Mouse (Mus musculus) limb, embryonic 15.5 days (tissue): ENCODE data around the gene Napepld. TPM values are rescaled to one million over a fixed set of nuclear protein-coding genes. Genes with fewer than 3 reads are reported as not detected.

Experiments used
- ATAC-seq: fragments of 200-750 bp; cut with Nextera tagmentation; 2 replicates; pipeline ENCODE4 v1.8.0; 2017; ENCODE audit warnings: low read depth, moderate TSS enrichment; ENCODE audit not compliant: insufficient number of reproducible peaks, low FRiP score, low TSS enrichment
- H3K27ac ChIP-seq: fragments of 300-500 bp; sonication (generic); 2 replicates; pipeline ENCODE4 v1.5.1; 2015; ENCODE audit warnings: moderate library complexity, mild to moderate bottlenecking, inconsistent platforms
- H3K27me3 ChIP-seq: fragments of 300-500 bp; sonication (generic); 2 replicates; pipeline ENCODE4 v1.6.1; 2015; ENCODE audit warnings: inconsistent platforms
- H3K36me3 ChIP-seq: fragments of 300-500 bp; sonication (generic); 2 replicates; pipeline ENCODE4 v1.6.1; 2015; ENCODE audit warnings: inconsistent platforms
- H3K4me1 ChIP-seq: fragments of 300-500 bp; sonication (generic); 2 replicates; pipeline ENCODE4 v1.6.1; 2015; ENCODE audit warnings: inconsistent platforms
- H3K4me2 ChIP-seq: fragments of 300-500 bp; sonication (generic); 2 replicates; pipeline ENCODE4 v1.6.1; 2015; ENCODE audit warnings: mild to moderate bottlenecking, inconsistent platforms
- H3K4me3 ChIP-seq: fragments of 300-500 bp; sonication (generic); 2 replicates; pipeline ENCODE4 v1.5.1; 2015; ENCODE audit warnings: mild to moderate bottlenecking, inconsistent platforms
- H3K9ac ChIP-seq: fragments of 300-500 bp; sonication (generic); 2 replicates; pipeline ENCODE4 v1.6.1; 2015; ENCODE audit warnings: inconsistent platforms
- H3K9me3 ChIP-seq: fragments of 300-500 bp; sonication (generic); 2 replicates; pipeline ENCODE4 v1.6.1; 2016; ENCODE audit warnings: inconsistent platforms
- WGBS: fragments of 180-500 bp; shearing (Covaris S2); methylation state at CpG from one replicate; pipeline ENCODE4 v1.1.7; 2015; 5-methylcytosine and 5-hydroxymethylcytosine counted together
- polyA plus RNA-seq: library from polyadenylated mRNA; unstranded; fragments of >200 nt; fragmentation: Nextera tagmentation; extraction: Ambion mirVana; gene quantifications from 2 replicates; pipeline ENCODE4 v1.2.1, GENCODE M21; 2015

Gene Napepld
- 1.8 and 2.0 TPM in 2 replicates for polyA plus RNA-seq

DNA sequence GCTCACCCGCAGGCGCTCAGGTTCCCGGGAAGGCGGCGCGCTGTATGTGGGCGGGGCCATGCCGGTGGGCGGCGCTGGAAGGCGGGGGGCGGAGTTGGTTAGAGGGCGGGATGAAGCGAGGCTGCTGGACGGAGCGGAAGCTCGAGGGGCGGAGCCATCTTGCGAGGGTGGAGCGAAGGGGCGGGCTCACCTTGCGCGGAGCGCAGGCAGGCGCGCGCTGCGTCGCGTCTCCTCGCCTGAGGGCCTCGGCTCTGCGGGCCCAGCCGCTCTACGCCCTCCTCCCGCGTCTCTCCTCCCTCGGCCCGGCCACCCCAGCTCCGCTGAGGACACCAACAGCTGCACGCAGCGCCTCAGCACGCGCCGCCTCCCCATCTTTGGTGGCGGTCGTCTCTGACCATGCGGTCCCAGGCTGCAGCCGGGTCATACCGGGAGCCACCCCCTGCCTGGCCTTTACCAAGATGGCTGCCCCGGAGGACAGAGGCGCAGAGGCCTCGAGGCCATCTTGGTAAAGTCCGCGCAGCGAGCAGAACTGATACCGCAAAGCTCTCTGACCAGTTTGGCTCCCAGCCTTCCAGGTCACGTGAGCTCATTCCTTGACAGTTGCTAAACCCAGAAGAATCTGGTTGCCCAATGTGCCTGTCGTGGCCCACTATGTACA, at the start of gene Napepld:
TSS of gene Napepld (minus strand) at position 46 of the 658 bp plus-strand sequence.
- H3K9me3 ChIP-seq, result no peaks in the 10 kb centered on the region
- H3K4me2 ChIP-seq, result peak within 1 kb of the TSS; percentile 75
- no peaks in the 10 kb centered on the region for H3K36me3 ChIP-seq
- no peaks in the 10 kb centered on the region for H3K27me3 ChIP-seq
- H3K27ac ChIP-seq, result peak within 1 kb of the TSS; percentile 97
- peak within 1 kb of the TSS; percentile 82 for H3K9ac ChIP-seq
- WGBS, result under 1% methylated on average over 52 of the region's 59 CpGs
- no peaks in the 10 kb centered on the region for H3K4me1 ChIP-seq
- H3K4me3 ChIP-seq, result peak within 1 kb of the TSS; percentile 73
- ATAC-seq, result peak; percentile 99

- no peaks in the 10 kb centered on the region for H3K27me3 ChIP-seq
- H3K9me3 ChIP-seq, result no peaks in the 10 kb centered on the region
- WGBS, result 96% methylated on average over 8 of the region's 8 CpGs
- no peak overlapping the region for H3K9ac ChIP-seq
- no peak overlapping the region for H3K4me3 ChIP-seq
- H3K27ac ChIP-seq, result no peak overlapping the region
- H3K36me3 ChIP-seq, result peaks cover 94% of the 10 kb centered on the region
- H3K4me1 ChIP-seq, result no peaks in the 10 kb centered on the region
- no peak for ATAC-seq
- no peak overlapping the region for H3K4me2 ChIP-seq
Measured at GRCm38 (mm10) chr5:21745966-21746365, 44.8 kb upstream of the Napepld start.

DNA sequence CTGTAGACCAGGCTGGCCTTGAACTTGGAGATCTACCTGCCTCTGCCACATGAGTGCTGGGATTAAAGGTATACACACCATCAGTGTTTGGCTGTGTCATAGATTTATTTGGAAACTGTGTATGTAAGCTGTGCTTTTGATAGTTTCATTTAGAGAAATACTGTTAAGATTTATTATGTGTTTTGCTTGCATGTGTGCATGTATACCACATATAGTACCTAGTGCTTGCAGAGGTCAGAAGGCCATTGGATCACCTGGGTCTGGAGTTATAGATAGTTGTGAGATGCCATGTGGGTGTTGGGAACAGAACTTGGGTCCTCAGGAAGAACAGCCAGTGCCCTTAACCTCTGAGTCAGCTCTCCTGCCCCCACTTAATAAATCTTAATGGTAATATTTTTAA, 43.5 kb upstream of the Napepld start:
- H3K4me3 ChIP-seq, result no peak overlapping the region
- no peak overlapping the region for H3K9ac ChIP-seq
- H3K9me3 ChIP-seq, result no peaks in the 10 kb centered on the region
- ATAC-seq, result no peak
- H3K4me2 ChIP-seq, result no peak overlapping the region
- H3K27me3 ChIP-seq, result no peaks in the 10 kb centered on the region
- H3K27ac ChIP-seq, result no peak overlapping the region
- no peaks in the 10 kb centered on the region for H3K4me1 ChIP-seq
- peaks cover 93% of the 10 kb centered on the region for H3K36me3 ChIP-seq

DNA sequence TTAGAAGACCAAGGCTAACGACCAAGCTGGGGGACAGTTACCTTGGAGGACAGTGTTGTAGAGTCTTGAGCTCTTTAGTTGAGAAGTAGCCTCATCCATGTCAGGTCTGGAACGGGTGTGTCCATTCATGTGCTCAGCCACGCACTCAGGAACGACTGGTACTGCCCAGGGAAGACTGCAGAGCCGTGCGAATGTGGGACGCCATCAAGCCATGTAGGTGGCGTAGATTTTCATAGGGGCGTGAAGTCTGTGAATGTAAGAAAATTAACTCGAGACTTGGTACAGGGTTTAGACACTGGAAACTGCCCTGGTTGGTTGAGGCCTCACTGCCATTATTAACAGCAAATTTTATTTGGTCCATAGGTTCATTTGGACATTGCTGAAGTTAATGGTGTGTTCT, 42.4 kb upstream of the Napepld start:
- Histone ChIP-seq H3K9me3 (no peaks in the 10 kb centered on the region), H3K9ac (no peak overlapping the region), H3K4me3 (no peak overlapping the region), H3K4me2 (no peak overlapping the region), H3K27me3 (no peaks in the 10 kb centered on the region), H3K4me1 (no peaks in the 10 kb centered on the region), H3K27ac (no peak overlapping the region), H3K36me3 (peaks cover 91% of the 10 kb centered on the region)
- no peak for ATAC-seq
- 94% methylated on average over 10 of the region's 10 CpGs for WGBS

DNA sequence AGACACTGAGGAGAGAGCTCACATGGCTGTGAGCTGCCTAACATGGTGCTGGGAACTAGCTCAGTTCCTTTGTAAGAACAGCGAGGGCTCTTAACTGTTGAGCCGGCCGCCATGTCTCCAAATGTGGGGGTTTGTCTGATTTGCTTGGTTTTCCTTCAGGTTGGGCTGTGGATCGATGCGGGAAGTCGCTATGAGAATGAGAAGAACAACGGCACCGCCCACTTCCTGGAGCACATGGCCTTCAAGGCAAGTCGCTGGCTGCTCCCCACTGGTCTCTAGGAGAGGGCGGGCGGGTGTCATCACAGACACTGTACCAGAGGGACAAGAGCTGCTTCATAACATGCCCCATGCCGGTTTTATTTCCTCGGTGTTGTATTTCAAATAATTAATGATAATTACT, 38.7 kb upstream of the Napepld start:
- no peak overlapping the region for H3K27ac ChIP-seq
- no peak for ATAC-seq
- H3K4me2 ChIP-seq, result no peak overlapping the region
- peaks cover 59% of the 10 kb centered on the region for H3K36me3 ChIP-seq
- H3K9ac ChIP-seq, result no peak overlapping the region
- no peaks in the 10 kb centered on the region for H3K27me3 ChIP-seq
- H3K4me1 ChIP-seq, result peaks cover 10% of the 10 kb centered on the region
- H3K4me3 ChIP-seq, result no peak overlapping the region
- 92% methylated on average over 13 of the region's 13 CpGs for WGBS
- no peaks in the 10 kb centered on the region for H3K9me3 ChIP-seq

GRCm38 (mm10) chr5:21739120-21739519, 37.9 kb upstream of the Napepld start:
- H3K27ac ChIP-seq, result no peak overlapping the region
- 88% methylated on average over 11 of the region's 11 CpGs for WGBS

GRCm38 (mm10) chr5:21737620-21738019, 36.4 kb upstream of the Napepld start:
- Histone ChIP-seq H3K4me1 (peaks cover 10% of the 10 kb centered on the region), H3K36me3 (peaks cover 36% of the 10 kb centered on the region), H3K27me3 (no peaks in the 10 kb centered on the region), H3K4me2 (peak overlapping the region; percentile 58), H3K9ac (peak overlapping the region; percentile 77), H3K9me3 (no peaks in the 10 kb centered on the region), H3K27ac (no peak overlapping the region), H3K4me3 (peak overlapping the region; percentile 83)
- ATAC-seq, result no peak
- WGBS, result 21% methylated on average over 10 of the region's 10 CpGs

More at GRCm38 (mm10) chr5:21739120-21739519, 37.9 kb upstream of the Napepld start:
- peaks cover 10% of the 10 kb centered on the region for H3K4me1 ChIP-seq
- no peak for ATAC-seq
- no peak overlapping the region for H3K4me2 ChIP-seq
- H3K4me3 ChIP-seq, result no peak overlapping the region
- no peak overlapping the region for H3K9ac ChIP-seq
- peaks cover 51% of the 10 kb centered on the region for H3K36me3 ChIP-seq
- H3K9me3 ChIP-seq, result no peaks in the 10 kb centered on the region
- H3K27me3 ChIP-seq, result no peaks in the 10 kb centered on the region

DNA sequence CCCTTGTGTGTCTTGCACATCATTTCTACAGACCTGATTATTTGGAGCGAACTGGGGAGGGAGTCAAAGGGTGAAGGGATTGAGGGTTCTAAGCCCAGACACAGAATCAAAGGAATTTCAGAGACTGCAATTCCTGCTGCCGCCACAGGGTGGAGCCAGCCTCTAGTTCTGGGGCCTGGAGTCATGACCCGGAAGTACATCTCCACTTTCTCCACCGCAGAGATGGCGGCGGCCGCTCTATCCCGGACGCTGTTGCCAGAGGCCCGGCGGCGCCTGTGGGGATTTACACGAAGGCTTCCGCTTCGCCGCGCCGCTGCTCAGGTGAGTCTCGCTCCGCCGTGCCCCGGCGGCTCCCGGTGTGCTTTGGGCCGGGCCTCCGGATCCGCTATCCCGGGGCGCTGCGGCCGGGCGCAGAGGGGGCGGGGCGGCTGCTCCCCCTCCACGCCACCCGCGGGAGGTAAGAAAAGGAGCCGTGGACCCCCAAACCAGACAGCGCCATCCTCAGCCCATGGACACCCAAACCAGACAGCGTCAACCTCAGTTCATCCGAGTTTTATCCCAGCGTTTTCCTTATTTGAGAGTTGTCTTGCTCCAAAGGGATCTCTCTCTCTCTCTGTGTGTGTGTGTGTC, 35.9 kb upstream of the Napepld start, which contains the start of gene Pmpcb:
TSS of gene Pmpcb (plus strand) at position 186 of the 630 bp plus-strand sequence.
- Histone ChIP-seq H3K36me3 (peaks cover 31% of the 10 kb centered on the region), H3K4me1 (peaks cover 10% of the 10 kb centered on the region), H3K27me3 (no peaks in the 10 kb centered on the region), H3K9ac (peak within 1 kb of the TSS; percentile 77), H3K4me3 (peak within 1 kb of the TSS; percentile 83), H3K27ac (peak within 1 kb of the TSS; percentile 88), H3K4me2 (peak within 1 kb of the TSS; percentile 58), H3K9me3 (no peaks in the 10 kb centered on the region)
- ATAC-seq, result peak; percentile 70
- WGBS, result under 1% methylated on average over 42 of the region's 42 CpGs

DNA sequence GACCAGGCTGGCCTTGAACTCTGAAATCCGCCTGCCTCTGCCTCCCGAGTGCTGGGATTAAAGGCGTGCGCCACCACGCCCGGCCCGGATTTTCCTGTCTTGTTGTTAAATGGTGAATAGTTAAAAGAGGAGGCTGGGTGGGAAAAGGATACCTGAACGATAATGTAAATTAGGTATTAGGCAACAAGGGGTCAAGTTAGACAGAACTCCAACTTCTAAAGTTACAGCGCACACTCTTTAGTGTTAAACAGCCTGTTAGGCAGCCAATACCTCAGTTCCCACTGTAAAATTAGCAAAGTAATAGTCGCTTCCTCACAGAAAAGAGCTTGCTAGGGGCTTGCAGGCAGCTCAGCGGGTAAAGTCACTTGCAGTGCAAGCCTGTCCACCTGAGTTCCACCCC, 34.9 kb upstream of the Napepld start:
- Histone ChIP-seq H3K9me3 (no peaks in the 10 kb centered on the region), H3K36me3 (peaks cover 21% of the 10 kb centered on the region)

GRCm38 (mm10) chr5:21735584-21735983, 34.4 kb upstream of the Napepld start:
- H3K4me2 ChIP-seq, result 0 out of 2 replicates have a peak overlapping the region, but pooled peaks have one; percentile 12
- H3K27me3 ChIP-seq, result no peaks in the 10 kb centered on the region
- peaks cover 19% of the 10 kb centered on the region for H3K36me3 ChIP-seq
- no peaks in the 10 kb centered on the region for H3K9me3 ChIP-seq
- peaks cover 10% of the 10 kb centered on the region for H3K4me1 ChIP-seq
- H3K9ac ChIP-seq, result no peak overlapping the region
- no peak for ATAC-seq
- WGBS, result 31% methylated on average over 10 of the region's 10 CpGs
- peak overlapping the region; percentile 18; the same call in 1 of the 2 replicates for H3K4me3 ChIP-seq
- H3K27ac ChIP-seq, result no peak overlapping the region

More for the DNA sequence above, 34.9 kb upstream of the Napepld start:
- Histone ChIP-seq H3K27ac (no peak overlapping the region), H3K9ac (no peak overlapping the region), H3K27me3 (no peaks in the 10 kb centered on the region), H3K4me2 (no peak overlapping the region), H3K4me1 (peaks cover 10% of the 10 kb centered on the region), H3K4me3 (no peak overlapping the region)
- no peak for ATAC-seq
- WGBS, result 84% methylated on average over 11 of the region's 11 CpGs

DNA sequence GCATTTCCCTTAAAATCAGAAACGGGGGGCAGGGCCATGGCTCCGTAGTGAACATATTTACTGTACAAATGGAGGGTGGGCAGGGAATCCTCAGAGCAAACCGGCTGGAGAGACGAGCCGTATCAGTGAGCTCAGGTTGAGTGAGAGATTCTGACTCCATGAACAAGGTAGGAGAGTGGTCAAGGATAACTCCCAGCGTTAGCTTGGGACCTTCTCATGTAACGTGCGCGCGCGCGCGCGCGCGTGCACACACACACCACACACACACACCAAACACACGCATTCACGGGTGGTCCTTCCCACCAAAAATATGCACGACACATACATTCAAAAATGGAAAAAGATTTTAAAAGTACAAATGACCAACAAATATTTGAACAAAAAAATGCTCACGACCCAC, 33.9 kb upstream of the Napepld start:
- Histone ChIP-seq H3K4me2 (peak overlapping the region; percentile 12; the same call in 1 of the 2 replicates), H3K9me3 (no peaks in the 10 kb centered on the region), H3K27ac (no peak overlapping the region), H3K36me3 (peaks cover 15% of the 10 kb centered on the region), H3K9ac (no peak overlapping the region), H3K27me3 (no peaks in the 10 kb centered on the region), H3K4me1 (peaks cover 10% of the 10 kb centered on the region), H3K4me3 (peak overlapping the region; percentile 18)
- 81% methylated on average over 20 of the region's 20 CpGs for WGBS
- ATAC-seq, result no peak

- no peaks in the 10 kb centered on the region for H3K9me3 ChIP-seq
- peaks cover 4% of the 10 kb centered on the region for H3K4me1 ChIP-seq
- no peak overlapping the region for H3K9ac ChIP-seq
- no peaks in the 10 kb centered on the region for H3K27me3 ChIP-seq
- no peak overlapping the region for H3K4me2 ChIP-seq
- H3K27ac ChIP-seq, result no peak overlapping the region
- ATAC-seq, result no peak
- 41% methylated on average over 8 of the region's 8 CpGs for WGBS
- no peak overlapping the region for H3K4me3 ChIP-seq
- H3K36me3 ChIP-seq, result no peaks in the 10 kb centered on the region
Measured at GRCm38 (mm10) chr5:21732930-21733329, 31.7 kb upstream of the Napepld start.
